Mouse (Mus musculus) forelimb bud, embryonic 11.5 days (tissue): ENCODE results near the gene Cpeb4.
"Not testable (repeated sequence)": the region's sequence is repeated elsewhere in the genome, so short reads cannot be mapped to it uniquely, and the experiment has no call there.

ENCODE experiments used
- DNase-seq: peaks from one replicate; pipeline ENCODE4 v3.0.0-alpha.2; 2012; ENCODE audit warnings: low read depth, low spot score

The Cpeb4 gene

DNA sequence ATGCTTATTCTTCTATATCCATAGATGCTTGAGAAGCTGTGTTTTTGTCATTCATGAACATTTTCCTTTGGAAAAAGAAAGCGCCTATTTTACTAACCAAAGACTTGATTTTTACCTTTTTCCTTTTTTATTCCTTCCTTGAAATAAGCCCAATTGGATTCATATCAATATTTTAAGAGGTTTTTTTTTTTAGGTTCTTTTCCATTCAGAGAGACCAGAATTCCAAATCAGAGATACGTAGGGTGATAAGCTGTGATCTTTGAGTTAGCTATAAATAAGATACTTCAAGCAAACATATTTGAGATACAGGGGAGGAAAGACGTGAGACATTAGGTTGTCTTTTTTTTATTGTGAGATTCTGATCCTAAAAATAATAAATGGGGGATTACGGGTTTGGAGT, at the start of gene Cpeb4:
TSS of gene Cpeb4 (plus strand) at position 301 of the 400 bp plus-strand sequence.
- DNase-seq, result no peak

DNA sequence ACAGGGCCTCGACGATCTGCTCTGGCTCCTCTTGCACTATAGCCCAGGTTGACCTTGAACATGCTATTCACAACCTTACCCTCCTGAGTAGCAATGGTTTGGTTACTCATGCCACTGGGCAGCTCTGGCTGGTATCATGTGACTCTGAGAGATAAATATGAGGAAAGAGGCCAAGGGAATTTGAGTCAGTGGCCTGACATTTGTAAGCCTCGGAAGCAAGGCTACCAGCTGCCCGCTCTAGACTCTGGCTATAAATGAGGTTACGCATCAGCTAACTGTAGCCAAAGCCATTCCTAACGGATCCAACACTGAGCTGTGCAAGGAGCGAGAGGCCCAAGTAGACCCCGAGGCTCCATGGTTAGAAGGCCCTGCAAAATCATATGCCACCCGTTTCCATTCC, 49.5 kb upstream of the Cpeb4 start:
- DNase-seq, result no peak

DNA sequence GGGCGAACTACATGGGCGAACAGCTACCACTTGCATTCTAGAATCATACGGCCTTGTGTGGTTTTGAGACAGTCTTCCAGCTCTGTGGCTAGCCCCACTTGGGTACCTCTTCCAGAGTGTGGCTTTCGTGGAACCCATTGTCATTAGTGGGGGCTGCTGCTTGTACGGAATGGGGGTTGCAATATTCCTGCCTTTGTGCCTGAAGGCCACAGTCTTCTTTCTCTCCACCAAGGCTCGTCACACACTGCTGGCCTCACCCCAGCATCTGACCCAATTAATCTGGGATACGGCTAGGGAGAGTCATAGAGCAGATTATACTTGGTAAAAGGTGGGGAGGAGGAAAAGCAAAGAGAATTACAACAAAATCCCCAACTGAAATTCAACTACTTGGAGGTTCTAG, 48.5 kb upstream of the Cpeb4 start:
- DNase-seq, result no peak

DNA sequence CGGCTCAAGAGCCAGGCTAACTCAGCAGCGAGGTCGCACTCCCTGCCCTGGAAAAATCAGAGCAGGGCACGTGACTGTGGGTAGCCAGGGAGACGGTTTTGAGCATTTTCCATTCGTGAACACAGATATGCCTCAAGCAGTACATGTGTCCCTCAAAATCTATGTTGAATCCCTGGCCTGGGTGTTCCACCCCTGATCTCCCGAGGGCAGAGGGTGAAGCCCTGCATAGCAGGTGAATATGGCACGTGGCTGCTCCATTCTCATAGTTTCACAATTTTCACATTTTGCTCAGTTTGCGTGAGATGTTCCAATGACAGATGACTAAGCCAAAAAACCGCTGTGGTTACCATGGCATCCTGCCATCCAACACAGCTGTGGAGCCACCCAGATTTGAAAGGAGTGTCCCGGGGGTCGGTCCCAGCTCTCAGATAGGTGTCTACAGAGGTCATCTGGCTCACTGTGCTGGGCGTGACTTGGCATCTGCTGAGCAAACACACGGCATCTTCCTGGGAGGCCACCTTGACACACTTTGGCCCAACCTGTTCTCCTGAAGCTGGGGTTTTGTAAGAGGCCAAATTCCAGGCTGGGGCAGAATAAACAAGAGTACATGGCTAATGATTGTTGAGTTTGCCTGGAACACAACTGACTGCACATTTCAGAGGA, 47.4 kb upstream of the Cpeb4 start:
- DNase-seq, result no peak

DNA sequence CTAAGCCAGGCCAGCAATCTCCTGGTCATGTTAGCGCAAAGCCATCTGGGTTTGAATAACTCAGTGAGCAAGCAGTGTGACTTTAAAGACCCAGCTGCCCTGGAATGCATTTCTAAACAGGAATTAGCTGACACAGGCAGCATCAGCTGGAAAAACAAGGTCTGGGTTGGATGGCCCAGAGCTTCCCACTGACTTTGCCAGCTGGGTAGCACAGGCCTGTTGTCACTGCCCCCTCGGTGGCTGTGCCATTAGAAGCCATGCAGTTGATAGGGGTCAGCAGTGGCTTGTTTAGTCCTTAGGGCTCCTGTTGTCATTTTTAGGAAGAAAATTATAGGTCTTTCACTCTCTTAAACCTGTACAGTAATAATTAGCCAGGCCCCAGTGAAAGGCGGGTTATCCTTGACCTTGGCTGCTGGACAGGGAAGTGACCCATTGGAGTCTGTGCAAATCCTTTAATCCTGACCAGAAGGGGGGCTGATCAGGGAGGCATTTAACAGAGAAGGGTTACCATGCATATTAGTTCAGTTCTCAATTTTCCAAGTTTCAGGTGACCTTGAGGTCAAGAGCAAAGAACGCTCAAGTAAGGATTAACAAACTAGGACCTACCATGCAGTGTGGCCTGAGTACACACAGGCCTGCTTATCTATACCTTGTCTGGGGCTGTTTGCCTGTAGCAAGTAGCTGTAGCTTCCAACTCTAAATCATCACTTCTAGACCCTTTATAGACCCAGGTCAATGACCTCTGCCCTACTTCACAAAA, 43.8 kb upstream of the Cpeb4 start:
- DNase-seq, result peak; percentile 40

DNA sequence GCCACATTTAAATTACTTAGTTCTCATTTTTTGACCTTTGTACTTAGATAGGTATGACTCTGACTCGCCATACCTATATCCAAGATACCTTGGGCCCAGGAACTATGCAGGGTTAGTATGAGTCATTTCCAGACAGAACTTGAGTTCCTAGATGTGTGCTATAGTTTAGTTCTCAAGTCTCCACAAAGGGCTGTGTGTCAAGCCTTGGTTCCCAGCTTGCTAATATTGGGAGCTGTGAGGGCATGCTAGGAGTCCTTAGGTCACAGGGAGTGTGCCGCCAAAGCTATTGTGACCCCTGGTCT, 43.3 kb upstream of the Cpeb4 start:
- DNase-seq, result no peak

DNA sequence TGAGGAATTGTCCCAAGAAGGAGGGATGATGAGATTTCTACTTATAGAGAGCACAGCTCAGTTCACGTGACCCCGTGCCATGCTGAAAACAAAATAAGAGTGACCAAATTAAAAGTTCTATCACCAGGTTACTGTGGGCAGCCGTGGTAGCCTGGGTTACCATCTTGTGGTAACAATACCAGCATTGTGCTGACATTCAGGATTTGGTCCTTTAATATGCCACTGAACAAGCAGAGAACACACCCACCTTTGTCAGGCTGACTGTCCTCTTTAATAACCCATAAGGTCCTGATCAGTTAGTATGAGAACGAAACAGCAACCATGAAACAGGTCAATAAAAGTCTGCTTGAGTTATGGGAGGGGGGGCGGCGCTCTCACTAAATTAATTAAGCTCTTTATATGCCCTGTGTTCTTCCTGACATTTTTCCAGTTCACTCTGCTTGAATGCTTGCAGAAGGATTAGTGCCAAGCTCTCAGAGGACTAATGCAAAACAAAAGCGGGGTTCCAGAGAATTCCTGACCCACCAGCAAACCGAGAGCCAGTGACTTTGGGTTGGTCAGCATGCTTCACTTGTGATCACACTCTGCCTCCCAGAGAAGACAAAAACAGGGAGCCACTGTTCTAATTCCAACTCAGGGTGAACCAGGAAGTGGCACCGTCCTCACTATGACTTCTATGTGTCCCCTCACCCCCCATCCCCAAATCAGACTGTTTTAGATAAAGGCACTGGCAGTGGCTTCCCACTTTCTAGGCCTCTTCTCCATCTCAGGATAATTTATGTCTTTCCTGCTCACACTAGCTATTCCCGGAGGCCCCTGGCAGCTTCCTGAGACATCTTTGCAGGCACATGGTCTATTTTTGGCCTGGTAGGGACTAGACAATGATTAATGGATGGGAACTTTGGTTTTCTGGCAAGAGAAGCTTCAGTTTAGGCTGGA, 41.5 kb upstream of the Cpeb4 start:
- no peak for DNase-seq

DNA sequence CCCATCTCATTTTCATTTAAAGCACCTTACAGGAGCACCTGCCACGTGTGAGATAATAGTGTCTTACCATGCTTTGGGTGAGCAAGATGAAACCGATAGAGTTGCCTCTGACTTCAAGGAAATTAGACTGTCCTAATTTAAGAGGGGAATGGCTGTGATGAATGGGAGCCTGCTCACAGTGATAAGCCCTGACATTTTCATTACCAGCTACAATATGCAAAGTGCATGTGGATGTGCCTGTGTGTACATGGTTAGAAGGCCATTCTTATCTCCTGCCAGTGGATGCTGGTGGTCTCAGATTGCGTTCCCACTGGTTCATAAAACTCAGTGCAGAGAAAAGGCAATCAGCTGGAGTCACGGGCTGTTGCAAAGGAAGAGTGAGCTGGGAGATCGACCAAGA, 40.6 kb upstream of the Cpeb4 start:
- DNase-seq, result no peak

DNA sequence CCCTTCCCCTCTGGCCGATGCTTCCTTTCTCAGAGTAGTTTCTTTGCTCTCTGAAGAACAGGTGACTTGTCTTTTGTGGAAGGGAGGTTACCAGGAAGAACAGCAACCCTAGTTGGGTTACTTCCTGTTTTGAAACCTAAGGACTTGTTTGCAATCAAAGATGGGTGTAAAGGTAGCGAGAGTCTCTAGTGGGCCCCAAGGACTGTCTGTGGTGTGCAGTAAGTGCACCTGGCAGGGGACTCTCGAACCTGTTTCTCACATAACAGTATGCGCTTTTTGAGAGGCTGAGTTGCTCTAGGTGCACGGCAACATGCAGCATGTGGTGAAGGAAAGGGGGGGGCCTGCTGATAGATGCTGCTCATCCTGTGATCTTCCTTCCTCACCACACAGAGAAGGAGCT, 40.0 kb upstream of the Cpeb4 start:
- no peak for DNase-seq

DNA sequence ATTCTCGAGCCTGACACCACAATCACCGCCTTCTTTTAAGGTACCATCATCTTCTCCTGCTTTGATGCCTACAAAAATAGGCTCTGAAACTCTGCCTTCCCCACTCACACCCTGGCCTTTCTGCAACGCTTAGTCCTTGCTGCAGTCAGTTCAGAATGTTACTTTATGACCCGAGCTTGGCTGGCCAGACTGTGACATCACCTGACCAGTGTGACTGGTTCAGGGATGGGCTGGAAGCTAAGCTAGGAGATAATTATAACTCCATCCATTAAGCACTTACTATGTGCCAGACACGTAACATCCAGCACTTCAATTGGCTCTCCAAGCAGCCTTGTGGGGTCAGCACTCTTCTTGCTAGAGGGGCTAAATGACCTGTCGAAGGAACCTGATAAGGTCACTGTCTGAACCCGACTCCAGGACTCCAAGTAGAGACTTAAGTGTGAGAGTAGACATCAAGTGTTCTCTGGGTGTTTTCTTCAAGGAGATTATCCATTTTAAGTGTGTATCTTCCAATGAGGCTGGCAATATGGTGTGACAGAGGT, 39.5 kb upstream of the Cpeb4 start:
- no peak for DNase-seq

DNA sequence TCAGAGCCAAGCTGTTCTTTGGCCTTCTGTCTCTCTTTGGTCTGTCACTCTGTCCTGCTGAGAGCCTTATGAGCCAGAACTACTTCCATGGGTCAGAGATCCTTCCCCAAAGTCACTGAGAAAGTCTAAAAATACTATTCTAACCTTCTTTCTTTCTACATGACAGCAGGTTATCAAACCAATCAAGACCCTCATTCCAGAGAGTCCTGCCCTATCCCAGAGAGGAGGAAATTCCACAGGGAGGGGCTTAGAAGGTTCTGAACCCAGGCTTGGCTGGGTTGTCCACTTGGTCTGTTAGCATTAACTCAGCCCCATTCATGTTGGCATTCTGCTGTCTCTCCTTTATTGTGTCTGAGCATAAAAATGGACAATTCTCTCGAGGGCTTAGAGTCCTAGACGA, 38.5 kb upstream of the Cpeb4 start:
- no peak for DNase-seq

DNA sequence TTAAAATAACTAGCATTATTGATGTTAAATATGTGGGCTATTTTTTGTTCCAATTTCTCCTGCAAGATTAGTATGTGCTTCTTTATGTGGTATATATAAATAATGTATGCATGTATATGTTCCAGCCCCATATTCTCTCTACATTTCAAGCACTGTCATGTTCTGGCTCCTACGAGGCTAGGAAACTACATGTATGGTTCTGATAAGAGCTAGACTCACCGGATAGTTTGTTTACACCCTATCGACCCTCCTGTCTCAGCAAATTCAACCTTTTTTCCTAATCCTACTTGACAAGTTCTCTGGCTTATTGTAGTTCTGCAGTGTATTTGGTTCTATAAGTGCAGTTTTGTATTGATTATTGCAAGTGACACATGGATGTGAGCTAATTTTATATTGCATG, 36.7 kb upstream of the Cpeb4 start:
- DNase-seq, result no peak

DNA sequence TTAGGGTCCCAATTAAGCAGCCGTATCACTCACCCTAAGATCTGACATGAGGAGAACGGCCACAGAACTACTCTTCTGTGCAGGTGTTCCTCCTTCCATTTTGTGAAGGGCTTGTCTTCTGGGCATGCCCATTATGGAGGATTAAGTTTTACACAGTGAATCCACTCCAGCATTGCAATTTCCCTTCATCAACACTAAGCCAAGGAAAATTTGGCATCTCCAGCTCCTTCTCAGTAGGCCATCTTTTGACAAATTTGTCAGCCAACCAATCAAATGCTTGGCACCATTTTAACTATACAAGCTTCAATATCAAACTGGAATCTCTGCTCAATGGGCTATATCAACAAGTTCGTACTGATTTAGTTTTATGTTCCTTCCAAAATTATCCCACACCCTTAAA, 34.8 kb upstream of the Cpeb4 start:
- DNase-seq, result no peak

DNA sequence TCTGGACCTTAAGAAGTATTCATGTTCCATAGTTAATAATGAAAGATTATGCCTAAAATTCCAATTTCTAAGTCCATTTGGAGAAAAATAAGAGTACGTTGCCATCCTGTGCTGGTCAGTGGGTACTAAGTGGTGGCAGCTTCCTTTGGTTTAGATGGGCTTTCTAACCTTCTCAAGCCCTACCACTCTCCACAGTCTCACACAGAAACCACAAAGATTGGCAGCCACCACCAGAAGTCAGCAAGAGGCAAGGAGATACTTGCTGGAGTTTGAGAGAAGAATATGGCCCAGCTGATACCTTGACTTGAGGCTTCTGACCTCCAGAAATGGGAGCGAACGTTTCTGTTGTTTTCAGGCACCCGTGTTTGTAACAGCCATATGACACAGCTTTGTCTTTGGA, 34.3 kb upstream of the Cpeb4 start:
- no peak for DNase-seq

DNA sequence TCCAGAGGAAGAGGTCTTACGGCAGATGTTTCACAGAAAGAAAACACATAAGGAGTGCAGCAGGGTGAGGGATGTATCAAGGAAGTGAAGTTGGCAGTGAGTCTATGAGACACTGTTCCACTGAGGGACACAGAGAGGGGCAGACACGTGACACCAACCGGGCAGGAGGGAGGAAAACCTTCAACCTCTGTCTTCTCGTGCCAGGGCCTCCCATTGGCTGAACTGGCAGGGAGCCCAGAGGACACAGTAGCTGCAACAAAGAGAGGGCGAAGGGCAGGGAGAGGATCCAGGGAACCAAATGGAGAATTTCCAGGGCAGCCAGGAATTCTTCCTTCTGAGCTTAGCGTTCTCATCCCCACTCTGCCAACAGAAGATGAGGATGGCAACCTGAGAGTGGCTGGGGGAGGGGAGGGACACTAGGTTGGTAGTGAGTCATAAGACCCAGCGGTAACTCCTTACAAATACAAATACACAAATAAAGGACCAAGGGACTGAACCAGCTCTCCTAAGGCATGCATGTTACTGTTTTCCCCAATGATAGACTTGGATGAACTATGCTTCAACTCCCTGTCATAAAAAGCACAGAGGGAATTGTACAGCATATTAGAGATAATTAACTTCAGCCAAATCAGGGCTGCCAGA, 33.4 kb upstream of the Cpeb4 start:
- no peak for DNase-seq

DNA sequence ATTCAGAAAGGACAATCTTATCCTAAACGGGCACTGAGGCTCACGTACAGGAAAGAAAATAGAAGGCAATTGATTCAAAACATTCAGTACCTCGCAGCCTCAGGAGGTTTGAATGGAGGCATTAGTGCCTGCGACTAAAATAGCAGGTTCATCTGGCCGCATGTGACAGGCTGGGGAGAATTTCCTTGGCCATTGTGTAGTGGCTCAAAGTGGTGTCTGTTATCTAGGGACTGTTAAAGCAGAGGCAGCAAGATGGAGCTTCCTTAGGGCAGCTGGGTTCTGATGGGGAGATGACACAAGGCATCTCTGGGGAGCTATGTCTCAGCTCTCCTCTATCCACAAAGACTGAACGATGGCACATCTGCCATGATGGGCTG, 32.9 kb upstream of the Cpeb4 start:
- no peak for DNase-seq

DNA sequence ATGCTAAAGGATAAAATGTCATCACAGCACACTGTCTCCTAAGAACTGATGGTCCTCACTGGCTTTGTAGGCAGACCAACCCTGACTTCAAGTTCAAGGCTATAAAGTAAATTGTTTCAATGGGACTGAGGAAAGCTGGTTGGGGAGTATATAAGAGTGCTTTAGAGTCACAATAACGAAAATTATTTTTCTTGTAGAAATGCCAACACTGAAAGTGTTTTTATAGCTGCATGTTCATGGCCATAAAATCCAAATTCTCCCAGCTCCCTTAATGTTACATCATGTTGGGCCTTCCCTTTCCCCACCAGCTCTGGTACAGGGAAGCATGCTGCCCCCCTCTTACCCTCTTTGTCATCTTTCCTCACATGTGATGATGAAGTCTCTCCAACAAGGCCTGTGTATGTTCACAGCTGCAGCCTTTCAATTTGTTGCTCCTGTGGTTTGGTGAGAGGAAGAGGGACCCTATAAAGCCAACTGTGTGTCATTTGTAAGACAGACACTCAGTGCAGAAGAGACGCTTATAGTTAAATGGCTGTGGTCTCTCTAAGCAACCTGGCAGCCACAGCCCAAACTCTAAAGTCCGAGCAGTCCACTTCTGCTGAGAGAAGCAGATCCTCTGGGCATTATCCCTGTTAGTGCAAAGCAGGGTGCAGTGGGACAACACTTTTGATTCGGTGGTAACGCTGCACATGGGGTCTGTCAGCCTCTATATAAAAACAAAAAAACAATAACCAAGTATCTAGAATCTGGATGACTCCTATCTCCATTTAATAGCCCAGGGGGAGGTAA, 29.6 kb upstream of the Cpeb4 start:
- DNase-seq, result no peak

DNA sequence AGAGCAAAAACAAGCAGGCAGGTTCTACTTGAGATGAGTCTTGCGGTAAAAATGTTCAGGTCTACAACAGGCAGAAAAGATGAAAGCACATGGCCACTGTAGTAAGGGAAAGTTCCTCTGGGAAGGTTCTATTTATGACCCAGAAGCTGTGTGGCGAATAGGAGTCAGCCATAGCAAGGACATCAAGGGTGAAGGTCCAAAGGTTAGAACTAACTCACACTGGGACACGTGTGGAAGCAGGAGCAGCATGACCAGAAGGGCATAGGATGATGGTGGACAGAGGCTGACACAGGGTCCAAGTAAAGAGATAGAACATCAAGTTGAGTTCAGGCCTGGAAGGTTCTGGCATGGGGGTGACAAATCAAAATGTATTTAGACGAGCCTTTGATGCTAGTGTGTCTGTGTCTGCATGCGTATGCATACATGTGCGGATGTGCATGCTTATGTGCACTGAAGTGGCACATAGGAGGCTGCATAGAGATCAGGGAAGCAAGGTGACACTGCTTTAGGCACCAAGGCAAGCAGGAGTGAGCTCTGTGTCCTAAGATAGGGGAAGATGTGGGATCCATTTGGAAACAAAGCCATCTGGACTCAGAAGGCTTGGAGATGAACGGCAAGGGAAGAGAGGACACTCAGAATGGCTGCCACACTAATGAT, 28.7 kb upstream of the Cpeb4 start:
- DNase-seq, result no peak

DNA sequence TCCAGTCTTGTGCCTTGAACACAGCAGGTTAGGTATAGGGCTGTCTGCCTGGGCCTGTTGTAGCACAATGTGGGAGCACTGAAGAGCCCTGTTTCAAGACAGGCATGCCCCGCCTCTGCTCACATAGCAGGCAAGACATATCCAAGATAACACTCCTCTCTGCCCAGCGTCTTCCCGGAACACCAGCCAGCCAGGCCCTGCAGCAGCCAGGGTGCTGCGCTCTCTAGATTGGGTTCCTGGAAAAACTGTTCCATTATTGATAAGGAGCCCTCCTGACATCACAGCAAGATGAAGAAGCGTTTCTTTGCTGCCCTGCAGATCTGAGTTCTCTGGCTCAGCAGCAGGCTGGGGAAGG, 28.2 kb upstream of the Cpeb4 start:
- DNase-seq, result no peak

DNA sequence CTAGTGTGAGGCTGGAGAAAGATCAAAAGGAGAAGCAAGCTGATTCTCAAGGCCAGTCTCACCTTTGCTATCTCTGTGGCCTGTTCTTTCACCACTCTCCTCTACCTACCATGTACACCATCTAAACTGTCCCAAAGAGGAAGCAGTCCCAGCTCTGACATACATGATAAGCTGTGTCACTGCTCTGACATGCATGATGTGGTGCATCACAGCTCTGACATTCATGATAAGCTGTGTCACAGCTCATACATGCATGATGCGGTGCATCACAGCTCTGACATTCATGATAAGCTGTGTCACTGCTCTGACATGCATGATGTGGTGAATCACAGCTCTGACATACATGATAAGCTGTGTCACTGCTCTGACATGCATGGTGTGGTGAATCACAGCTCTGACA, 26.9 kb upstream of the Cpeb4 start:
- DNase-seq, result not testable (repeated sequence)
